Mouse (Mus musculus): Measurements from ENCODE around the gene Galnt2. TPM values are rescaled to one million over a fixed set of nuclear protein-coding genes. Genes with fewer than 3 reads are reported as not detected.

Galnt2 gene
- polyA plus RNA-seq, 1 experiment from 2014 or later, result 57.6 TPM

DNA sequence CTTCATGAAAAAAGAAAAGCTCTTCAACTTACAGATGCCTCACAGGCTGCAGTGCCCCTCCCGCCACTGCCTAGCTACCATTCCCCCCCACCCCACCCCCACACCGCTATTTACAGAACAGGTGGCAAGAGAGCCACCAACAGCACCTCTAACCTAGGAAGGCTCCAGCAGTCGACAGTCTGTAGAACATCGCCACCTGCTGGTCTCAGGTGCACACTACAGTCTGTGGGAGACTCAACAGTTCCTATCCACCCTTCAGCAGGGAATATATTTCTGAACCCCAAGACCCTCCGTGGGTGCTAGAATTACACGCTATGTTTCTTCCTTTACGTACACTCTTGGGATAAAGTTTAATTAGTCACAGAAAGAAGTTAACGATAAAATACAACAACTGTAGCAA, 137.0 kb downstream of the Galnt2 start:
- H3K27ac ChIP-seq (ENCODE audit: low read length), result no peak overlapping the region
- 19% methylated on average over 8 of the region's 8 CpGs for WGBS
- ATAC-seq (ENCODE audit: insufficient number of reproducible peaks, insufficient read depth, low FRiP score, low read depth), result no peak
- no peaks in the 10 kb centered on the region for H3K9me3 ChIP-seq (ENCODE audit: control insufficient read depth, low read depth, low read length)
- no peaks in the 10 kb centered on the region for H3K36me3 ChIP-seq (ENCODE audit: control insufficient read depth, insufficient read depth, low read length)
- no peaks in the 10 kb centered on the region for H3K4me1 ChIP-seq (ENCODE audit: control insufficient read depth, insufficient read depth, low read length)
- no peak overlapping the region for H3K4me3 ChIP-seq (ENCODE audit: low read depth, low read length)
- no peak overlapping the region for H3K9ac ChIP-seq (replicated peaks; ENCODE audit: low read depth, low read length)
- H3K4me2 ChIP-seq (replicated peaks; ENCODE audit: low read depth, low read length), result no peak overlapping the region
- no peaks in the 10 kb centered on the region for H3K27me3 ChIP-seq (ENCODE audit: control insufficient read depth, insufficient read depth, low read length)

DNA sequence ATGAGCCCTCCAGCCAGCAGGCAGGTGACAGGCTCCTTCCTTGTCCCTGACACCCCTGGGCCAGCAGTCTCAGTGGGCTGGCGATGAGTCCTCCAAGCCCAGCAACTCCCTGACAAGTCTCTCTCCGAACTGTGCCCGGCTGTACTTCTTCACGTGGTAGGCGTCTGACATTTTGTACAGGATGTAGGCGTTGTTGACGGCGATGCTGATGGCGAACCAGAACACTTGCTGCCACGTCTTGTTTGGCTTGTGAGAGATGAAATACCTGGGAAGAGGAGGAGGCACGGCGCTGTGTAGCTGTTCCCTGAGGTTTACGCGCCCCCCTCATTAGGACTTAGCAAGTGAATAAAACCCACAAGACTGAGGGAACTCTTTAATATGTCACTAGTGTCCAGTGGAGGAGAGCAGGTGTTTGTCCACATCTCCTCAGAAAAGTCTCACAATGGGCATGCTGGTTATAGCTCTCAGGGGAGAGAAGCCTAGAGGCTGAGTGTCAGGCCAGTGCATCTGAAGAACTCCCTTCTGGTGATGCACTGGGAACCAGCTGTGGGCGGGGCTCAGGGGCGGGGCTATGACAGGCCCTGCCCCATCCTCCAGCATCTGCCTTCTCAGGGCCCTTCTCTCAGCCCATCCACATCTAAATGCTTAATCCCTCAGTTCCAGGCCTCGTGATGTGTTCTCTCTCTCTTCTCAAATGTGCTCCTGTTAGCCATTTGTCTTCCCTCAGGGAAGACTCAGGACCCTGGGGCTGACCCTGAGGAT, 139.4 kb downstream of the Galnt2 start:
- no peaks in the 10 kb centered on the region for H3K27me3 ChIP-seq (ENCODE audit: control insufficient read depth, insufficient read depth, low read length)
- H3K36me3 ChIP-seq (ENCODE audit: control insufficient read depth, insufficient read depth, low read length), result no peaks in the 10 kb centered on the region
- no peak overlapping the region for H3K9ac ChIP-seq (replicated peaks; ENCODE audit: low read depth, low read length)
- H3K27ac ChIP-seq (ENCODE audit: low read length), result no peak overlapping the region
- WGBS, result 76% methylated on average over 17 of the region's 17 CpGs
- no peak for ATAC-seq (ENCODE audit: insufficient number of reproducible peaks, insufficient read depth, low FRiP score, low read depth)
- H3K4me2 ChIP-seq (replicated peaks; ENCODE audit: low read depth, low read length), result no peak overlapping the region
- no peaks in the 10 kb centered on the region for H3K9me3 ChIP-seq (ENCODE audit: control insufficient read depth, low read depth, low read length)
- H3K4me1 ChIP-seq (ENCODE audit: control insufficient read depth, insufficient read depth, low read length), result no peaks in the 10 kb centered on the region
- H3K4me3 ChIP-seq (ENCODE audit: low read depth, low read length), result no peak overlapping the region

DNA sequence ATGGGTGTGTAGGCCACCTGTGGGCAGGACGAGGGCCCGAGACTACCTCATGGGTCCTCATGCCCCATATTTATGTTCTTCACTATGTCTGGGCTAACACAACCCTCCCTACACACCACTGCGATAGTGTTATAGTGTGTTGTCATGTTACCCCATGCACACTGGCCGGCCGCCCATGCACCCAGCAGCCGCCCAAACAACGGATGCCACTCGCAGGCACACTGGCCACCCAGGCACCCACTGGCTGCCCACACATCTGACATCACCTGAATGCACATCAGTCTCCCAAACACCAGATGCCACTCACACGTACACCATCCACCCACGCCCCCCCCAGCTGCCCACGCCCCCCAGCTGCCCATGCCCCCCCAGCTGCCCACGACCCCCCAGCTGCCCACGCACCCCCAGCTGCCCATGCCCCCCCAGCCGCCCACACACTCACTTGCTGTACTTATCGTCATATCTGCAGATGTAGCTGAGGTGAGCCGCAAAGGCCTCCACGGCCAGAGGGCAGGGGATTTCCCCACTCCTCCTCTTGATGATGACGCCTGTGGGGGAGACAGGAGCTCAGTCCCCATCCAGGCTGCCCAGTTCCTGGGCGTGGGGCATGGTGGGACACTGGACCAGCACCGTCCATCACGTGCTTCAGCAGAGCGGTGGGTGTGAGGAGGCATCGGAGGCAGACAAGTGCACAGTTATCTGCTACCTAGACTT, 140.4 kb downstream of the Galnt2 start:
- H3K9me3 ChIP-seq (ENCODE audit: control insufficient read depth, low read depth, low read length), result no peaks in the 10 kb centered on the region
- ATAC-seq (ENCODE audit: insufficient number of reproducible peaks, insufficient read depth, low FRiP score, low read depth), result no peak
- WGBS, result 85% methylated on average over 23 of the region's 23 CpGs
- H3K4me2 ChIP-seq (replicated peaks; ENCODE audit: low read depth, low read length), result no peak overlapping the region
- no peak overlapping the region for H3K9ac ChIP-seq (replicated peaks; ENCODE audit: low read depth, low read length)
- H3K27me3 ChIP-seq (ENCODE audit: control insufficient read depth, insufficient read depth, low read length), result no peaks in the 10 kb centered on the region
- no peak overlapping the region for H3K4me3 ChIP-seq (ENCODE audit: low read depth, low read length)
- no peak overlapping the region for H3K27ac ChIP-seq (ENCODE audit: low read length)
- no peaks in the 10 kb centered on the region for H3K36me3 ChIP-seq (ENCODE audit: control insufficient read depth, insufficient read depth, low read length)
- no peaks in the 10 kb centered on the region for H3K4me1 ChIP-seq (ENCODE audit: control insufficient read depth, insufficient read depth, low read length)

DNA sequence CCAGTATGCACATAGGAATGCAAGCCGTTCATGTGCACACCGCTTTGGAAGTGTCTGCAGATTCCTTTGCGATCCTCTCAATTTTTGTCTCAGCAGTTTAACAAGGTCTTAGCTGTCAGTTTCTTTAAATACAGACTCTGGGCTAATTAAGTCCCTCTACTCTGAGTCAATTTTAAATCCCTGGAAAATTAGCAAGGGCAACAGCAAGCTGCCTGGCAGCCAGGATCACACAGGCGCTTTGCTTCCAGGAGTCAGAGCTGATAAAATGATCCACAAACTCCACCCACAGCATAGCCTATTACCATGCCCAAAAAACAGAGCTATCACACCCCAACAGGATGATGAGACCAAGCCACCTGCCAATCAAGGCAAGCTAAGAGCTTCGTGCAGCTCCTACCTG, 142.6 kb downstream of the Galnt2 start:
- Histone ChIP-seq H3K9ac (replicated peaks; ENCODE audit: low read depth, low read length) (no peak overlapping the region), H3K36me3 (ENCODE audit: control insufficient read depth, insufficient read depth, low read length) (no peaks in the 10 kb centered on the region), H3K27ac (ENCODE audit: low read length) (no peak overlapping the region), H3K4me3 (ENCODE audit: low read depth, low read length) (no peak overlapping the region), H3K9me3 (ENCODE audit: control insufficient read depth, low read depth, low read length) (no peaks in the 10 kb centered on the region), H3K27me3 (ENCODE audit: control insufficient read depth, insufficient read depth, low read length) (no peaks in the 10 kb centered on the region), H3K4me1 (ENCODE audit: control insufficient read depth, insufficient read depth, low read length) (no peaks in the 10 kb centered on the region), H3K4me2 (replicated peaks; ENCODE audit: low read depth, low read length) (no peak overlapping the region)
- ATAC-seq (ENCODE audit: insufficient number of reproducible peaks, insufficient read depth, low FRiP score, low read depth), result no peak
- WGBS, result 89% methylated on average over 5 of the region's 5 CpGs

DNA sequence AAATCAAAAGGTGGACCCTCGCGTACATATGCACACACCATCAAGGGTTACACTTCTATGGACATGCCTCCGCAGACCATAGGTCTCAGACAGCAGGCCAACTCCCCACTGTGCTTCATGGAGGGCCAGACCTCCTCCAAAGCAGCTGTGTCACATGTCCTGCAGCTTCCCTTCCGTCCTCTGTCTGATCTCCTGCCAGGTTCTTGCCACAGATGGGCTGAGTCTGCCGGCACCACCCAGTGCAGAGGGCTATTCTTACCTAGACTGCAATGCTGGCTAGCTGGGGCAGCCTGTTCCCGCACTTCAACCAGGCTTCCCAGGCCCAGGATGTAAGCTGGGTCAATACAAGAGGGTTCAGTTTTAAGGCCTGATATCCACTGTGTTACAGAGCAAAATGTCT, 144.0 kb downstream of the Galnt2 start:
- H3K4me2 ChIP-seq (replicated peaks; ENCODE audit: low read depth, low read length), result no peak overlapping the region
- no peak overlapping the region for H3K27ac ChIP-seq (ENCODE audit: low read length)
- no peak for ATAC-seq (ENCODE audit: insufficient number of reproducible peaks, insufficient read depth, low FRiP score, low read depth)
- H3K36me3 ChIP-seq (ENCODE audit: control insufficient read depth, insufficient read depth, low read length), result no peaks in the 10 kb centered on the region
- H3K27me3 ChIP-seq (ENCODE audit: control insufficient read depth, insufficient read depth, low read length), result no peaks in the 10 kb centered on the region
- 77% methylated on average over 6 of the region's 6 CpGs for WGBS
- H3K4me1 ChIP-seq (ENCODE audit: control insufficient read depth, insufficient read depth, low read length), result no peaks in the 10 kb centered on the region
- no peak overlapping the region for H3K9ac ChIP-seq (replicated peaks; ENCODE audit: low read depth, low read length)
- H3K9me3 ChIP-seq (ENCODE audit: control insufficient read depth, low read depth, low read length), result no peaks in the 10 kb centered on the region
- no peak overlapping the region for H3K4me3 ChIP-seq (ENCODE audit: low read depth, low read length)

DNA sequence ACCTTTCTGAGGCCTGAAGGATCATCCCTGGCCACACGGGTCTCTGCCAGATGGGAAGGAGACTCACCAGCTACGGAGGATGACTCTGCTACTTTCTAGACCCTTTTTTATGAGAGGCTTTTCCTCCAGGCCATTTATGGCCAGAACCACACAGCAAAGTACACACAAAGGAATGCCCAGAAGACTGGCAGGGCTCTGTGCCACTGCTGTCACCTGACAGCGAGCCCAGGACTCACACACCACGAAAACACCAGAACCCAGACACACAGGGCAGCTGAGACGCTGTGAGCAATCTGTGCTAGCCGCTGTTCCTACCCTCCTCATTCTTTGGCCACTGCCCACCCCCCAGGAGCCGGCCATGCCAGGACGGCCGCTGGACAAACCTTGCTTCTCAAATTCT, 144.5 kb downstream of the Galnt2 start:
- Histone ChIP-seq H3K9me3 (ENCODE audit: control insufficient read depth, low read depth, low read length) (no peaks in the 10 kb centered on the region), H3K27me3 (ENCODE audit: control insufficient read depth, insufficient read depth, low read length) (no peaks in the 10 kb centered on the region), H3K4me2 (replicated peaks; ENCODE audit: low read depth, low read length) (no peak overlapping the region), H3K4me3 (ENCODE audit: low read depth, low read length) (no peak overlapping the region), H3K36me3 (ENCODE audit: control insufficient read depth, insufficient read depth, low read length) (no peaks in the 10 kb centered on the region), H3K4me1 (ENCODE audit: control insufficient read depth, insufficient read depth, low read length) (no peaks in the 10 kb centered on the region), H3K9ac (replicated peaks; ENCODE audit: low read depth, low read length) (no peak overlapping the region), H3K27ac (ENCODE audit: low read length) (no peak overlapping the region)
- WGBS, result 88% methylated on average over 9 of the region's 9 CpGs
- ATAC-seq (ENCODE audit: insufficient number of reproducible peaks, insufficient read depth, low FRiP score, low read depth), result no peak

DNA sequence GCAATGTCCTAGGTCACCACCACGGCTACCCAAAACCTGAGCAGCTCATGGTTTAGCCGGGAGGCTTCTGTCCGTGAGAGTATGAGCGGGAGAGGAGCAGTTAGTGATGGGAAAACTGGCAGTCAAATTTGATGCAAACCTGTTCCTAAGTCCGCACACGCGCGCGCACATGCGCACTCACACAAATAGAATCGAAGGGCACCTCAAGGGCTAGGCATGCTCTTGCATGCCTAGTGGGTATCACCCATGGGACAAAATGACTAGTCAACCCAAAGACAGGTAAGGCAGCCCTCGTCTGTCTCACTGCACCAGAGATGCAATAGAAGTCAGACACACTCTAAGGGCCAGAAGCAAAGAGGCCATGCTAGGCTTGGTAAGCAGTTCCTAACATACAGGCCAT, 145.2 kb downstream of the Galnt2 start:
- WGBS, result 89% methylated on average over 12 of the region's 12 CpGs
- no peak for ATAC-seq (ENCODE audit: insufficient number of reproducible peaks, insufficient read depth, low FRiP score, low read depth)

DNA sequence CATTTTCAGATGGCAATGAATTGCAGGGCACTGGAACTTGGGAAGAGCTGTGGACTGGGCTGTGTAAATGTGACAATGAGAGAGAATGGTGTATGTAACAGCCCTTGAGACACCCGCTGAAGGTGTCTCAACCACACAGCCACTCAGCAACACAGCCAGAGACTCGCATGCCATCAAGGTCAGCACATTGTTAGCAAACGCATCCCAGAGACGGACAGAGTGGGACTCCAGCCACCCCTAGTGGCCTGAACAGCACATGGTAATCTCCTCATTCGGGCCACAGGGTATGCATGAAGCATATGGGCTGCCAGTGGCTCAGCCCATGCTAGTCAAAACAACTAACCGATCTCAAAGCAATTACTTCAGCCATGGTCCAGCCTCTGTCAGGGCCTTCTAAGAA, 148.1 kb downstream of the Galnt2 start:
- no peaks in the 10 kb centered on the region for H3K27me3 ChIP-seq (ENCODE audit: control insufficient read depth, insufficient read depth, low read length)
- H3K9ac ChIP-seq (replicated peaks; ENCODE audit: low read depth, low read length), result no peak overlapping the region
- no peak for ATAC-seq (ENCODE audit: insufficient number of reproducible peaks, insufficient read depth, low FRiP score, low read depth)
- no peaks in the 10 kb centered on the region for H3K36me3 ChIP-seq (ENCODE audit: control insufficient read depth, insufficient read depth, low read length)
- no peak overlapping the region for H3K4me2 ChIP-seq (replicated peaks; ENCODE audit: low read depth, low read length)
- H3K4me1 ChIP-seq (ENCODE audit: control insufficient read depth, insufficient read depth, low read length), result no peaks in the 10 kb centered on the region
- WGBS, result 72% methylated on average over 6 of the region's 6 CpGs
- no peaks in the 10 kb centered on the region for H3K9me3 ChIP-seq (ENCODE audit: control insufficient read depth, low read depth, low read length)
- no peak overlapping the region for H3K27ac ChIP-seq (ENCODE audit: low read length)
- no peak overlapping the region for H3K4me3 ChIP-seq (ENCODE audit: low read depth, low read length)

More for the DNA sequence above, 145.2 kb downstream of the Galnt2 start:
- no peak overlapping the region for H3K4me2 ChIP-seq (replicated peaks; ENCODE audit: low read depth, low read length)
- H3K9me3 ChIP-seq (ENCODE audit: control insufficient read depth, low read depth, low read length), result no peaks in the 10 kb centered on the region
- H3K36me3 ChIP-seq (ENCODE audit: control insufficient read depth, insufficient read depth, low read length), result no peaks in the 10 kb centered on the region
- H3K4me3 ChIP-seq (ENCODE audit: low read depth, low read length), result no peak overlapping the region
- no peak overlapping the region for H3K9ac ChIP-seq (replicated peaks; ENCODE audit: low read depth, low read length)
- H3K27me3 ChIP-seq (ENCODE audit: control insufficient read depth, insufficient read depth, low read length), result no peaks in the 10 kb centered on the region
- H3K27ac ChIP-seq (ENCODE audit: low read length), result no peak overlapping the region
- H3K4me1 ChIP-seq (ENCODE audit: control insufficient read depth, insufficient read depth, low read length), result no peaks in the 10 kb centered on the region

All from stomach, embryonic 14.5 days (tissue).